Mouse (Mus musculus): ENCODE data around the gene Dpep1. TPM values are rescaled to one million over a fixed set of nuclear protein-coding genes. Genes with fewer than 3 reads are reported as not detected.

Gene Dpep1
- total RNA-seq, 2 experiments from 2014 or later: 9.6 to 29.0 TPM

GRCm38 (mm10) chr8:123242107-123242923 is 56.3 kb downstream of the Dpep1 start:
- no peak for DNase-seq
- intact Hi-C loops (cut with DNase I): no loop called here

GRCm38 (mm10) chr8:123243053-123243452 is 57.0 kb downstream of the Dpep1 start:
- no peak for DNase-seq
- intact Hi-C loops (cut with DNase I): no loop called here

GRCm38 (mm10) chr8:123244382-123244781 is 58.3 kb downstream of the Dpep1 start:
- intact Hi-C loops (cut with DNase I): no loop called here
- DNase-seq: no peak

GRCm38 (mm10) chr8:123245543-123245942 is 59.5 kb downstream of the Dpep1 start:
- intact Hi-C loops (cut with DNase I): no loop called here
- no peak for DNase-seq

- intact Hi-C loops (cut with DNase I): no loop called here
- no peak for DNase-seq
Measured at GRCm38 (mm10) chr8:123247748-123248147, 61.7 kb downstream of the Dpep1 start.

GRCm38 (mm10) chr8:123248596-123248995 is 62.6 kb downstream of the Dpep1 start:
- DNase-seq: no peak

GRCm38 (mm10) chr8:123250940-123251339 is 64.9 kb downstream of the Dpep1 start:
- intact Hi-C loops (cut with DNase I): loop anchor here (5.0 kb wide), 1 partner anchor 39 kb away; the partner anchor contains the start of genes Chmp1a and Spata33
- DNase-seq: no peak

More at GRCm38 (mm10) chr8:123248596-123248995, 62.6 kb downstream of the Dpep1 start:
- intact Hi-C loops (cut with DNase I): no loop called here

Other genes starting within 250 kb of the Dpep1 start
- gene Ankrd11, start 144.0 kb upstream of the Dpep1 start, total RNA-seq (2021): 10 to 100 TPM; 83.6 to 84.5 TPM
- gene Spg7, start 123.3 kb upstream of the Dpep1 start, total RNA-seq (2021): 10 to 100 TPM; 72.8 to 80.3 TPM
- gene Rpl13, start 83.9 kb upstream of the Dpep1 start, total RNA-seq (2021): 100 to 1,000 TPM; 536 to 545 TPM
- 1 to 10 TPM in 1 of 2 experiments, under 1 TPM in 1; 0.64 to 1.3 TPM for gene Cpne7, start 68.9 kb upstream of the Dpep1 start, total RNA-seq (2021)
- gene Sult5a1, start 27.9 kb upstream of the Dpep1 start, total RNA-seq (2021): 1 to 10 TPM; 1.3 to 2.3 TPM
- 10 to 100 TPM; 64.2 to 82.9 TPM for gene Chmp1a, start 26.5 kb downstream of the Dpep1 start, total RNA-seq (2021)
- gene Spata33, start 26.6 kb downstream of the Dpep1 start, total RNA-seq (2021): 10 to 100 TPM; 42.9 to 48.5 TPM
- 10 to 100 TPM; 26.4 to 27.9 TPM for gene Cdk10, start 38.6 kb downstream of the Dpep1 start, total RNA-seq (2021)
- gene Spata2l, start 50.0 kb downstream of the Dpep1 start, total RNA-seq (2021): 1 to 10 TPM; 6.4 to 6.8 TPM
- gene Zfp276, start 68.0 kb downstream of the Dpep1 start, total RNA-seq (2021): 10 to 100 TPM; 10.7 to 12.1 TPM
- gene Vps9d1, start 68.1 kb downstream of the Dpep1 start, total RNA-seq (2021): 10 to 100 TPM; 22.9 to 27.0 TPM
- gene Fanca, start 132.3 kb downstream of the Dpep1 start, total RNA-seq (2021): 1 to 10 TPM; 6.5 to 7.4 TPM
- under 1 TPM; 0.26 to 0.32 TPM for gene Spire2, start 146.5 kb downstream of the Dpep1 start, total RNA-seq (2021)
- 100 to 1,000 TPM; 161 to 167 TPM for gene Tcf25, start 187.5 kb downstream of the Dpep1 start, total RNA-seq (2021)
- not detected for gene Mc1r, start 220.9 kb downstream of the Dpep1 start, total RNA-seq (2021)
- under 1 TPM; 0.55 to 0.98 TPM for gene Tubb3, start 225.2 kb downstream of the Dpep1 start, total RNA-seq (2021)
- gene Def8, start 237.3 kb downstream of the Dpep1 start, total RNA-seq (2021): 10 to 100 TPM; 57.2 to 65.2 TPM

Data from heart, postnatal 10 days (tissue).